Mouse (Mus musculus) hindbrain, embryonic 10.5 days (tissue): ENCODE results near the gene Abcd1. TPM values are rescaled to one million over a fixed set of nuclear protein-coding genes. Genes with fewer than 3 reads are reported as not detected.

Experiments
- DNase-seq: peaks from one replicate; pipeline ENCODE4 v3.0.0-alpha.2; 2017; ENCODE audit warnings: low spot score
- H3K27ac ChIP-seq: fragments of 300-500 bp; sonication (generic); 2 replicates; pipeline ENCODE4 v1.5.1; 2016; ENCODE audit warnings: mild to moderate bottlenecking, moderate library complexity
- H3K27me3 ChIP-seq: fragments of 300-500 bp; sonication (generic); 2 replicates; pipeline ENCODE4 v1.6.1; 2016; ENCODE audit warnings: mild to moderate bottlenecking; ENCODE audit not compliant: poor library complexity, insufficient read depth, severe bottlenecking
- H3K36me3 ChIP-seq: fragments of 300-500 bp; sonication (generic); 2 replicates; pipeline ENCODE4 v1.6.1; 2016; ENCODE audit warnings: mild to moderate bottlenecking, moderate library complexity
- H3K4me1 ChIP-seq: fragments of 300-500 bp; sonication (generic); replicated peaks from 2 replicates; pipeline ENCODE4 v1.6.1; 2016; ENCODE audit warnings: mild to moderate bottlenecking
- H3K4me3 ChIP-seq: fragments of 300-500 bp; sonication (generic); 2 replicates; pipeline ENCODE4 v1.5.1; 2016; ENCODE audit warnings: mild to moderate bottlenecking, moderate library complexity
- H3K9me3 ChIP-seq: fragments of 300-500 bp; sonication (generic); 2 replicates; pipeline ENCODE4 v1.6.1; 2016; ENCODE audit warnings: mild to moderate bottlenecking, moderate library complexity
- WGBS: fragments of 180-500 bp; shearing (Covaris S2); methylation state at CpG from one replicate; pipeline ENCODE4 v1.1.7; 2016; 5-methylcytosine and 5-hydroxymethylcytosine counted together
- polyA plus RNA-seq: library from polyadenylated mRNA; unstranded; fragments of >200 nt; fragmentation: Nextera tagmentation; extraction: Ambion mirVana; gene quantifications from 2 replicates; pipeline ENCODE4 v1.2.1, GENCODE M21; 2016

Abcd1 gene
- 10.7 and 14.1 TPM in 2 replicates for polyA plus RNA-seq

DNA sequence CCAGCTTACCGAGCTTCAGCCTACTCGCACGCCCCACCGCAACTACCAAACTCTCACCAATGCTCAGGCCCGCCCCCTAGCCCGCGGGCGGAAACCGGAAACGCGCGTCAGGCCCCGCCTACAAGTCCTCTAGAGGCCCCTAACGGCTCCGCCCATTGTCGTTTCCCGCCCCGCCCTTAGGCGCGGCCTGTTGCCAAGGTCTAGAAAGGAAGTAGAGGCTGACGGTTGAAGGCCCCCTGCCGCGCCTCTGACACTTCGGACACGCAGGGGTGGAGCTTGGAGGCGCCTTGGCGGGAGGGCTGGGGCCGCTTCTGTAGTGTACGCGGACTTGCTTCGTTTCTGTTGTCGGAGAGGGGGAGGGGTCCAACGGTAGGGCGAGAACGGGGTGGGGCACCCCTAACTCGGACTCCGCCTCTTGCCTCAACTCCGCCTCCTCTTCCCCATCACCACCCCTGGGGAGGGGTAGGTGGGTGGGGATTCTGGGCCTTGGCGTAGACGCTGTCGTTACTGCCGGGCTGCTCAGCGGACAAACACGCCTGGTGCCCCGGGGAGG lies at the start of gene Abcd1, which contains the start of gene Bcap31:
Abcd1 (plus strand) TSS at position 489 of the 553 bp plus-strand sequence.
Bcap31 (minus strand) TSS at position 67 of the 553 bp plus-strand sequence.
- WGBS = 22% methylated on average over 45 of the region's 45 CpGs
- Histone ChIP-seq H3K27ac (peak within 1 kb of the TSS; percentile 86), H3K4me1 (peaks cover 34% of the 10 kb centered on the region), H3K4me3 (peak within 1 kb of the TSS; percentile 60), H3K9me3 (no peaks in the 10 kb centered on the region), H3K27me3 (peaks cover 6% of the 10 kb centered on the region), H3K36me3 (peaks cover 30% of the 10 kb centered on the region)
- DNase-seq = peak; percentile 94

DNA sequence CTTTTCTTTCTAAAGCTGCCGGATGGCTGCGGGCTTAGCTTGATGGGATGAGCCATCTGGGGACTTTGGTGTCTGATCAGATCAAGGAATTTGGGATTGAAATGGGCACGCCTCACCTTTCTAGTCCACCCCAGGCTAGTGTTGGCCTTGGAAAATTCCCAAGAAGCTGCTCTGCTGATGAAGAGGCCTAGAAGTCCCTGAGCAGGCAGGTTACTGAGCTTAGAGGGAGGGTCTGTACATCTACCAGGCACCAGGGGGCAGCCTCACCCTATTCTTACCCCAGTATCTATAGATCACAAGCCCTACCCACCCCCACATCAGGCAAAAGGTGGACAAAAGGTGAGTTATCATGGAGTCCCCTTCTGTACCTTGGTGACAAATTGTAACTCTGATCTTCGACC lies 44.4 kb upstream of the Abcd1 start:
- Histone ChIP-seq H3K9me3 (no peaks in the 10 kb centered on the region), H3K4me3 (no peak overlapping the region), H3K36me3 (peaks cover 13% of the 10 kb centered on the region), H3K27ac (no peak overlapping the region), H3K27me3 (peaks cover 12% of the 10 kb centered on the region; the same call in 1 of the 2 replicates), H3K4me1 (peaks cover 24% of the 10 kb centered on the region)
- peak; percentile 57 for DNase-seq
- 63% methylated on average over 4 of the region's 4 CpGs for WGBS

DNA sequence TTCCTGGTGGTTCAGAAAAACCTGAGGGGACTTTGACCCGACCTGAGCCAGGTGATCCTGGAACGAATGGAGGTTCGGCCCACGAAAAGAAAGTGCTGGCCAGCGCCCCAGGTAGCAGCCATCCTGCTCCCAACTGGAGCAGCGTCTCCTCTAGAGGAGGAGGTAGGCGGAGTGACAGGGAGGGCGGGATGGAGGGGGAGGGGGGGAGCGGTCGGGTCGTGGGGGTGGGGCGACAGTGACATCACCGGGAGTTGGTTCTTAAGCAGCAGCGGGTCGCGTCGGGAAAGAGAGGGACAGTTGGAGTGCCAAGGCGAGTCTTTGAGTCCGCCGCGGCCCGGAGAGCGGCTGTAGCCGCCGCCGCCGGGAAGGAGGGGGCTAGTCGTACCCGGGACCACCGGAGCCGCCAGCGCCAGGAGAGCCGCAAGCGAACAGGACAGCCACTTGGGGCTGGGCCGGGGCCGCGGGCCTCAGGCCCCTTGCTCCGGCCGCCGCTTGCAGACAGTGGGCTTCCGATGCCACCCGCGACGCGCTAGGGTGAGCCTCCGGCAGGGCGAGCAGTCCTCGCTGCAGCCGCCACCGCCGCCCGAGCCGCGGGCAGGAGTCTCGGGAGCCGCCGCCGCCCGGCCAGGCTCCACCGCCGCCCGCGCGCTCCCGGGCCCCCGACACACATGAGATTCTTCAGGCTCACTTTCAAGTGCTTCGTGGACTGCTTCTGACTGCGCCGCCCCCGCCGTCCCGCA lies 43.3 kb upstream of the Abcd1 start, which contains the start of gene Slc6a8:
Slc6a8 (plus strand) TSS at position 272 of the 740 bp plus-strand sequence.
- Histone ChIP-seq H3K4me1 (peaks cover 24% of the 10 kb centered on the region), H3K36me3 (peaks cover 23% of the 10 kb centered on the region), H3K27me3 (peaks cover 12% of the 10 kb centered on the region; the same call in 1 of the 2 replicates), H3K27ac (peak within 1 kb of the TSS; percentile 89), H3K9me3 (no peaks in the 10 kb centered on the region), H3K4me3 (peak within 1 kb of the TSS; percentile 66)
- 19% methylated on average over 65 of the region's 72 CpGs for whole genome bisulfite sequencing
- peak; percentile 78 for DNase-seq

DNA sequence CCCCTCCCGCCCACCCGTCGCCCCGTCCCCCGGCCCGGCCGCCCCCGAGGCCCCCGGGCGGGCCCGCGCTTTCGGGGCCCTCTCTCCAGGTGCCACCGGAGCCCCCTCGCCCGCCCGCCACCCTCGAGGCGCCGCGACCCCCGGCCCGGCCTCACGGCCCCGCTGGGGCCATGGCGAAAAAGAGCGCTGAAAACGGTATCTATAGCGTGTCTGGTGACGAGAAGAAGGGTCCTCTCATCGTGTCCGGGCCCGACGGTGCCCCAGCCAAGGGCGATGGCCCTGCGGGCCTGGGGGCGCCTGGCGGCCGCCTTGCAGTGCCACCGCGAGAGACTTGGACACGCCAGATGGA lies 42.8 kb upstream of the Abcd1 start:
- 24% methylated on average over 42 of the region's 42 CpGs for WGBS
- peaks cover 24% of the 10 kb centered on the region for H3K4me1 ChIP-seq
- H3K9me3 ChIP-seq = no peaks in the 10 kb centered on the region
- H3K27me3 ChIP-seq = peaks cover 12% of the 10 kb centered on the region; the same call in 1 of the 2 replicates
- H3K36me3 ChIP-seq = peaks cover 28% of the 10 kb centered on the region
- H3K4me3 ChIP-seq = peak overlapping the region; percentile 66
- peak; percentile 10 for DNase-seq
- peak overlapping the region; percentile 89 for H3K27ac ChIP-seq

DNA sequence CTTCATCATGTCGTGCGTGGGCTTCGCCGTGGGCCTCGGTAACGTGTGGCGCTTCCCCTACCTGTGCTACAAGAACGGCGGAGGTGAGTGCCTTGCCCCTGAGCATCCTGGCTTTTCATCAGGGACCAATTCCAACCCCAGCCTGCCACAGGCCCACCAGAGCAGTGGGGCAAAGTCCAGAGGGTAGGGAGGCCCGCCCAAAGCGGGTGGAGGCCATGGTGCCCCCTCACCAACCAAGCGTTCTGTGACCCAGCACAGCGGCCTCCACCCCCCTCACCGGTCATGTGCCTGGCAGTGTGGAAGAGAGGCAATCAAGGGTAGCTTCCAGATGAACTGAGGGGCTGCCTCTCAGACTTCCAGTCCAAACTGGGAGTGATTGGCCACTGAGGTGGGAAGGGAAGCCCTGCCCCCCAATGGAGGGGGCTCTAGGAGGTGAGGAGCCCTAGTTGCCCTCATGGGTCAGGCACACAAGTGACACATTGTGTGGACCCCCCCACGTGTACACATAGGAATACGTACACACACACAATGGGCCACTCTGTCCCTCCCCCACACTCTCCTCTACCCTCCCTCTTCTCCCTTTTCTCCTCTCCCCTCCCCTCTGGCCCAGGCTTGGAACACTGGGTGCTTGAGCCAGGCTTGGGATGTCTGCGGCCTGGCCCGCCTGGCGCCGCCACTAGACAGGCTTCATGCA lies 42.3 kb upstream of the Abcd1 start:
- WGBS = 29% methylated on average over 20 of the region's 20 CpGs
- Histone ChIP-seq H3K27me3 (peaks cover 12% of the 10 kb centered on the region; the same call in 1 of the 2 replicates), H3K36me3 (peaks cover 34% of the 10 kb centered on the region), H3K9me3 (no peaks in the 10 kb centered on the region), H3K27ac (peak overlapping the region; percentile 89), H3K4me3 (peak overlapping the region; percentile 66), H3K4me1 (peaks cover 24% of the 10 kb centered on the region)
- peak; percentile 20 for DNase-seq

DNA sequence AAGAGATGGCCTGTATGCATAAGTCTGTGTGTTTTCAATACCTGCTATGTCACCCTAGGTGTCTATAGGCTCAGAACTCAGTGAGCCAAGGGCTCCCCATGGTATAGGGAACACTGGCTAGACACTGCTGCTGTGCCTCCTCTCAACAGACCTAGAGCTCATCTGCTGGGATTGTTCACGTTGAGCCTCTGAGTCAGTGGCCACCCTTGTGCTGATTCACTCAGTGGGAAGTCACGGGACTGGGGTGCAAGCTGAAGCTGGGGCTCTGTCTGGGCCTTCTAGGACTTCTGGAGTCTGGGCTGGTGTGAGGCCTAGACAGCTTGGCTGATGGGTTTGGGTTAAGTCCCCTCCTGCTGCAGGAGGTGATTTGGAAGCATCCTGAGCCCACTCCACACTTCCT lies 41.2 kb upstream of the Abcd1 start:
- DNase-seq = no peak
- Histone ChIP-seq H3K36me3 (peaks cover 45% of the 10 kb centered on the region), H3K4me3 (no peak overlapping the region), H3K27me3 (peaks cover 12% of the 10 kb centered on the region; the same call in 1 of the 2 replicates), H3K27ac (no peak overlapping the region), H3K4me1 (peaks cover 24% of the 10 kb centered on the region), H3K9me3 (no peaks in the 10 kb centered on the region)
- WGBS = 83% methylated on average over 2 of the region's 2 CpGs

DNA sequence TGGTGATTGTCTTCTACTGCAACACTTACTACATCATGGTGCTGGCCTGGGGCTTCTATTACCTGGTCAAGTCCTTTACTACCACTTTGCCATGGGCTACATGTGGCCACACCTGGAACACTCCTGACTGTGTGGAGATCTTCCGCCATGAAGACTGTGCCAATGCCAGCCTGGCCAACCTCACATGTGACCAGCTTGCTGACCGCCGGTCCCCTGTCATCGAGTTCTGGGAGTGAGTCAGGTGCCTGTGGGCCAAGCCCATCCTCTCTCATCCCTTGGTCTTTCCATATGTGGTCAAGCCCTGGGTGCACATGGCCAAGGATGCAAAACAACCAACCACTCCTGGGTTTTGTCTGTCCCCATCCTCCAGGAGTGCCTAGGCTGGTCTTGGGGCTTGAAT lies 39.7 kb upstream of the Abcd1 start:
- Histone ChIP-seq H3K4me1 (peaks cover 24% of the 10 kb centered on the region), H3K4me3 (no peak overlapping the region), H3K36me3 (peaks cover 59% of the 10 kb centered on the region), H3K27me3 (peaks cover 12% of the 10 kb centered on the region; the same call in 1 of the 2 replicates), H3K27ac (no peak overlapping the region), H3K9me3 (no peaks in the 10 kb centered on the region)
- no peak for DNase-seq
- 98% methylated on average over 4 of the region's 4 CpGs for WGBS

DNA sequence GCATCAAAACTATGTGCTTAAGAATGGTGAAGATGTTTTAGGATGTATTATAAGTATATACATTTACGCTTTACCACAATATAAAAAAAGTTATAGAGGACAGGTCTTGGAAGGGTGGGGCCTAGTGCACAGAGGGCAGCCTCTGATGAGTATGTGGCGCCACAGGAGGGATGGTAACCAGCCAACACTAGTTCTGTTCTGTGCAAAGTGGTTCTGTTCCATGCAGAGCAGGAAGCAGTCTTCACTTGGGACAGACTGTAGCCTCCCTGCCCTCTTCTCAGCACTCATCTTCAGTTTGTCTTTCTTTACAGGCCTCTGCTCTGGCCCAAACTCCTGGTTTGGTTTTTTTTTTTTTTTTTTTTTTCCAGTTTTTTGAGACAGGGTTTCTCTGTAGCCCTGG lies 32.2 kb upstream of the Abcd1 start:
- Histone ChIP-seq H3K9me3 (no peaks in the 10 kb centered on the region), H3K4me3 (no peak overlapping the region), H3K27ac (no peak overlapping the region), H3K4me1 (no peaks in the 10 kb centered on the region), H3K36me3 (peaks cover 95% of the 10 kb centered on the region), H3K27me3 (no peaks in the 10 kb centered on the region)
- WGBS = 92% methylated on average over 2 of the region's 2 CpGs
- DNase-seq = no peak

DNA sequence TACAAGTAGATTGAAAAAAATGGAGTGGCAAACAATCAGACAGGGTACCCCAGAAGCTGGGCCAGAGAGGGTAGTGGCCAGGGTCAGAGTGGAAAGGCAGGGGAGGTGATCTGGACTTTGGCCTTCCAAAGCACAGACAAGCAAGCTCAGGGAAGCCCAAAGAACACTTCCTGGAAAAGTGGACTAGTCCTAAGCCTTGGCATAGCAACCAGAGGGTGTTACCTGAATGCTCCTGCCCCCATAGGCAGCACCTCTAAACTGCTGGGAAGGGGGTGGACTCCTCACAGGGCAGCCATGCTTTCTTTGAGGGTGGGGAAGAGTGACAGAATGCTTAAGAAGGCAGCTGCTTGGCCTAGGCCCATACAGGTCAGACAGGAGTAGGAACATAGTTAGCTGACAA lies 31.4 kb upstream of the Abcd1 start:
- no peak overlapping the region for H3K4me3 ChIP-seq
- no peaks in the 10 kb centered on the region for H3K27me3 ChIP-seq
- H3K4me1 ChIP-seq = no peaks in the 10 kb centered on the region
- H3K36me3 ChIP-seq = peaks cover 93% of the 10 kb centered on the region
- H3K9me3 ChIP-seq = no peaks in the 10 kb centered on the region
- no peak overlapping the region for H3K27ac ChIP-seq
- DNase-seq = no peak

DNA sequence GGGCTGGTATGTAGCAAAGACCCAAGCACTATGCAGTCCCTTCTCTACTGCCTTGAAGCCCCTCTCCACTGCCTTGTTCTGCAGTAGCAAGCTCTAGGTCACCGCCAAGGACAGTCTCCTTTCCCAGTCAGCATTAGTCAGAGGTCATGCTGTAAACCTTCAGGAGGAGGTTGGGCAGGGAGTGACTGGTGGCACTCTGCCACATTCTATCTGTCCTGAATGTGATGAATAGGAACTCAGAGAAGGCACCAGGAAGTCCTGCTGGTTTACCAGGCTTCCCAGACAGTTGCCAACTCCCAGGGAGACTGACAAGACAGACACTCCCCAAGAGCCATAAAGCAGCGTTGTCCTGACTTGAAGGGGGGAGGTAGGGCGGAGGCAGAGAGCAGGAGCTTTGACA lies 30.8 kb upstream of the Abcd1 start:
- peaks cover 91% of the 10 kb centered on the region for H3K36me3 ChIP-seq
- no peak for DNase-seq
- WGBS = 87% methylated on average over 3 of the region's 3 CpGs
- H3K4me3 ChIP-seq = no peak overlapping the region
- H3K9me3 ChIP-seq = no peaks in the 10 kb centered on the region
- no peaks in the 10 kb centered on the region for H3K4me1 ChIP-seq
- no peak overlapping the region for H3K27ac ChIP-seq
- H3K27me3 ChIP-seq = no peaks in the 10 kb centered on the region

DNA sequence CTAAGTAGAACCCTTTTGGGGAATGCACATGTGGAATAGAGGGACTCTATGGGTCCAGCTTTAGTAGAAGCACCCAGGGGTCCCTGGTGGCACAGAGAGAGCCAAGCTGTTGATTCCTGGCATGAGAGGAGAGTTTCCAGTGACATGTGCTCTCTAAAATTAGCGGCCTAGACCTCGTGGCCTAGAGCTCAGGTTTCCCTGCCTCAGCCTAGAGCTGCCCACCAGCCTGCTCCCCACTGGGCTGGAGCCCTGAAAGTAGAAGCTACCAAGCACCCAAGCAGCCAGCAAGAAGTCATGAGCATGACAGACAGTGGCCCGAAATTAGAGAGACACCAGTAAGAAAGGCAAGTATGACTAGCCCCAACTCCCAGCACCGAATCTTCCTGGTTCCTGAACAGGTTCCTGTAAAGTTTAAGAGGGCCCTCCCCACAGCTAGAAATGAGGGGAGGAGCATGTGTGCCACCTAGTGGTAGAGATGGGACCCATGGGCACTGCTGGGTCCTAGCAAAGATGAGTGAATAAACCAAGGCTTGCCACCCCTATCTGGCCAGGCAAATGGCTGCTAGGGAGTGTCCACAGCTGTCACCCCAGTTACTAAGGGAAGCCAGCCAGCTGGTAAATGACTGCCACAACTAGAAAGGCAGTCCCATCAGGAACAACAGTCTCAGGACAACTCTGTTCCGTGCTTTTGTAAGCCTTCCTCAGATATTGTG lies 25.3 kb upstream of the Abcd1 start:
- H3K4me3 ChIP-seq = no peak overlapping the region
- no peaks in the 10 kb centered on the region for H3K9me3 ChIP-seq
- H3K27me3 ChIP-seq = no peaks in the 10 kb centered on the region
- no peak overlapping the region for H3K27ac ChIP-seq
- WGBS = 85% methylated on average over 5 of the region's 5 CpGs
- peaks cover 59% of the 10 kb centered on the region for H3K36me3 ChIP-seq
- DNase-seq = peak; percentile 5
- H3K4me1 ChIP-seq = no peaks in the 10 kb centered on the region

DNA sequence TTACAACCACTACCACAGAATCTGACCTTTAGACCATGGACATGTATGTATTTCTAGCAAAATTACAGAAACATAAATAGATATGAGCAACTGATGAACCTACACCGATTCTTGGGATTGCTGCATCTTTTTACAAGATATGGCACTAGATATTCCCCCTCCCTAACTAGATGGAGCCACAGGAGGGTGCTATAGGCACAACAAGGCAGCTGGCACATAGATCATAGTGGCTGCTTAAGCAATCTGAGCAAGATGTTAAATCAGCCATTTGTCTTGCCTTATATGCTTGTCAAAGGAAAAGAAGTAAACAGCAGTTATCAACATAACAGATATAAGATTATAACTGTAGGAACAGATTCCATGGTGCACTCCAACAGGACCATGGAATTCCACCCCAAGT lies 15.9 kb upstream of the Abcd1 start:
- H3K27ac ChIP-seq = no peak overlapping the region
- no peak overlapping the region for H3K4me3 ChIP-seq
- no peaks in the 10 kb centered on the region for H3K9me3 ChIP-seq
- no peaks in the 10 kb centered on the region for H3K4me1 ChIP-seq
- WGBS = 93% methylated on average over 1 of the region's 1 CpGs
- no peaks in the 10 kb centered on the region for H3K27me3 ChIP-seq
- H3K36me3 ChIP-seq = peaks cover 49% of the 10 kb centered on the region
- no peak for DNase-seq
